Mouse (Mus musculus): ENCODE measurements around the gene Gjd3.

DNA sequence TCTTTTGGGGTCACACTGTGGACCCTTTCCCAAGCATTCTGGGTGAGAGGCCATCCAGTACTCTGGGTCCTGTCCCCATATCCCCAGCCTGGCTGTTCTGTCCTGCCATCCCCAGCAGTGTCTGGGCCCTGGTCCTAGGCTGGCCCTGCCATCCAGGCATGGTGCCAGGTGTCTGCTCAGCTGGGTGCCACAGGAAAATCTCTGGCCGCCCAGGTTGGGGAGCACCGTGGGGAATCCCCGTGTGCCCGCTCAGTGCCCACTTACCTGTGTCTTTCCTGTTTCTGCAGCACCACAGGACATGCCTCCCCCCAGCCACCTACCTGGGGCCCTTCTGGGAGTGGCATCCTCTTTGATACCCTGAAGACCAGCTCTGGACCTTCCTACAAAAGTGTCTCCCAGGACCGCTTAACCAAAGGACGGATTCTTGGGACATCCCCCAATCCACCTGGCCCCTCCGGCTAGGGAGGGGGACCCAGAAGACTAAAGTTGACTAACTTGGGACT is 32.8 kb downstream of the Gjd3 start:
- TF ChIP-seq CTCF (conservative IDR thresholded peaks at IDR 0.05; ENCODE audit: insufficient read depth, insufficient read length, low read depth, low read length) (no peak), POLR2A (IDR thresholded peaks at IDR 0.05; ENCODE audit: low read depth, low read length) (no peak)
